Mouse (Mus musculus) lung, adult 2 months (tissue): ENCODE data around the gene Slk.

Source experiments
- CTCF ChIP-seq: fragments of 200-500 bp; IDR thresholded peaks from 2 replicates; pipeline ENCODE4 v1.5.1; 2011; ENCODE audit warnings: mild to moderate bottlenecking, low read length, control low read depth; ENCODE audit not compliant: insufficient read depth
- POLR2A ChIP-seq: fragments of 200-500 bp; IDR thresholded peaks from 2 replicates; pipeline ENCODE4 v1.6.1; 2011; ENCODE audit warnings: low read depth, mild to moderate bottlenecking, control low read depth, low read length, borderline replicate concordance; ENCODE audit errors: extremely low read depth

GRCm38 (mm10) chr19:47678675-47679074 is 99.2 kb downstream of the Slk start:
- TF ChIP-seq POLR2A (no peak), CTCF (no peak)
